Mouse (Mus musculus) thymus, adult 2 months (tissue): Measurements from ENCODE around the gene Zdhhc8.

Experiments
- CTCF ChIP-seq: fragments of 200-500 bp; IDR thresholded peaks from 2 replicates; pipeline ENCODE4 v1.5.1; 2012; ENCODE audit warnings: mild to moderate bottlenecking, control low read depth, low read length, moderate library complexity, borderline replicate concordance; ENCODE audit not compliant: control insufficient read depth, poor library complexity, insufficient read depth; ENCODE audit errors: extremely low read depth
- POLR2A ChIP-seq: fragments of 200-500 bp; IDR thresholded peaks from 2 replicates; pipeline ENCODE4 v1.6.1; 2012; ENCODE audit warnings: mild to moderate bottlenecking, low read length, control low read depth, moderate library complexity; ENCODE audit not compliant: control insufficient read depth, poor library complexity, insufficient read depth; ENCODE audit errors: extremely low read depth

DNA sequence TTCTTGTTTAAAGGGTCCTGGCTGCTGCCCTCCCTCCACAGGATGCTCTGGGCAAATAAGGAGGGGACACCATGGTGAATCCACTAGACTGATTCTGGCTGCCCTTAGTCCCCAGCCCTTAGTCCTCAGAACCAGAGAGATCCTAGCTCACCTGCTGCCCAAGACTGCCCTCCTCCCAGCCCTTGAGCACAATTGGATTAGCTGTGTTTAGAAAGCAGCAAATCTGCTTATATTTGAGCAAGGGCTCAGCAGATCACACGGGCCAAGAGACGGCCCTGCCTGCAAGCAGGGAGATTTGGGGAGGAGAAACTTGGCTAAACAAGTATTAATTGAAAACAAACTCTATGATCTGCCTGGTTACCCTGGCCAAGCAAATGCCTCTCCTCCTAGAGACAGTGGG, 55.3 kb downstream of the Zdhhc8 start:
- TF ChIP-seq CTCF (no peak), POLR2A (no peak)
